Mouse (Mus musculus) hindbrain, postnatal 0 days (tissue): ENCODE results near the gene Fkbp6. TPM values are rescaled to one million over a fixed set of nuclear protein-coding genes. Genes with fewer than 3 reads are reported as not detected.

Experiments
- ATAC-seq: fragments of 200-750 bp; cut with Nextera tagmentation; 2 replicates; pipeline ENCODE4 v1.8.0; 2017; ENCODE audit warnings: mild to moderate bottlenecking, moderate TSS enrichment, moderate library complexity
- DNase-seq: peaks from one replicate; pipeline ENCODE4 v3.0.0-alpha.2; 2015; ENCODE audit warnings: low spot score
- H3K27ac ChIP-seq: fragments of 300-500 bp; sonication (generic); 2 replicates; pipeline ENCODE4 v1.5.1; 2014; ENCODE audit warnings: mild to moderate bottlenecking
- H3K27me3 ChIP-seq: fragments of 300-500 bp; sonication (generic); 2 replicates; pipeline ENCODE4 v1.6.1; 2014; ENCODE audit warnings: low read length, mixed read lengths; ENCODE audit not compliant: insufficient read depth
- H3K36me3 ChIP-seq: fragments of 300-500 bp; sonication (generic); 2 replicates; pipeline ENCODE4 v1.6.1; 2014; ENCODE audit warnings: low read length, mixed read lengths; ENCODE audit not compliant: insufficient read depth
- H3K4me1 ChIP-seq: fragments of 300-500 bp; sonication (generic); 2 replicates; pipeline ENCODE4 v1.6.1; 2014; ENCODE audit warnings: antibody characterized with exemption, low read length, mixed read lengths; ENCODE audit not compliant: insufficient read depth
- H3K4me2 ChIP-seq: fragments of 300-500 bp; sonication (generic); 2 replicates; pipeline ENCODE4 v1.6.1; 2014; ENCODE audit warnings: low read depth, mild to moderate bottlenecking, low read length, moderate library complexity, mixed read lengths
- H3K4me3 ChIP-seq: fragments of 300-500 bp; sonication (generic); 2 replicates; pipeline ENCODE4 v1.5.1; 2014; ENCODE audit warnings: low read length
- H3K9ac ChIP-seq: fragments of 300-500 bp; sonication (generic); replicated peaks from 2 replicates; pipeline ENCODE4 v1.6.1; 2014; ENCODE audit warnings: mild to moderate bottlenecking, low read length, moderate library complexity, mixed read lengths
- H3K9me3 ChIP-seq: fragments of 300-500 bp; sonication (generic); 2 replicates; pipeline ENCODE4 v1.6.1; 2016; ENCODE audit warnings: low read length, mixed read lengths
- CTCF ChIP-seq: IDR thresholded peaks from 2 replicates; pipeline ENCODE4 v1.5.1; 2016; ENCODE audit warnings: antibody characterized with exemption, control low read depth, low read depth
- WGBS: fragments of 180-500 bp; shearing (Covaris S2); extraction: QIAGEN DNeasy Blood & Tissue Kit; methylation state at CpG from one replicate; pipeline ENCODE4 v1.1.7; 2014; 5-methylcytosine and 5-hydroxymethylcytosine counted together
- polyA plus RNA-seq: library from polyadenylated mRNA; unstranded; fragments of >200 nt; fragmentation: Nextera tagmentation; extraction: Ambion mirVana; gene quantifications from 2 replicates; pipeline ENCODE4 v1.2.1, GENCODE M21; 2015
- total RNA-seq: library from RNA; depleted of rRNA; stranded (reverse); fragments of >200 nt; gene quantifications from 2 replicates; pipeline ENCODE4 v1.2.3, GENCODE M21; 2014

The Fkbp6 gene
- total and polyA plus RNA-seq, 2 experiments from 2014 or later: 0.29 TPM; not detected in 1

- Histone ChIP-seq H3K4me1 (no peaks in the 10 kb centered on the region), H3K9me3 (no peaks in the 10 kb centered on the region), H3K4me3 (no peak overlapping the region), H3K27me3 (no peaks in the 10 kb centered on the region), H3K36me3 (no peaks in the 10 kb centered on the region), H3K9ac (no peak overlapping the region), H3K4me2 (no peak overlapping the region), H3K27ac (no peak overlapping the region)
- ATAC-seq: no peak
- TF ChIP-seq CTCF: no peak
- 82% methylated on average over 6 of the region's 6 CpGs for WGBS
- no peak for DNase-seq
These were observed 59.1 kb downstream of the Fkbp6 start for GRCm38 (mm10) chr5:135290703-135291102.

- ATAC-seq: no peak
These were observed 62.9 kb downstream of the Fkbp6 start for GRCm38 (mm10) chr5:135286926-135287325.

DNA sequence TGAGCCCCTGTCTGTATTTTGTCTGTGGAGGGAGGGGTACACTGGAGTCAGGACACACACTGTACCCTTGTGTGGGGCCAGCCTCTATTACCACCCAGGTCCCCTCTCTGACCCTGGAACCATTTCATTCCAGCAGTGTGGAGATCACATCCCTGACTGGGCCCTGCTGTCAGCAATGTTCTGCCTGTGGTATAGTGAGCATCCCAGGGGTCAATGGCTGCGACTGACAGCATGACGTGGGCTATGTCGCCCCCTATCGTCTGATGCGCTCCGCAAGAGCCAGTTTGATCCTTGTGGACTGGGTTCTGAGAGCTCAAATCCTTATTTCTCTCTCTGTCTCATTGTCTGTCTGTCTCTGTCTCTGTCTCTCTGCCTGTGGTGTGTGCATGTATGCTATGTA, 63.7 kb downstream of the Fkbp6 start:
- peak; percentile 89 for DNase-seq
- Histone ChIP-seq H3K9me3 (no peaks in the 10 kb centered on the region), H3K27me3 (no peaks in the 10 kb centered on the region), H3K27ac (no peak overlapping the region), H3K9ac (no peak overlapping the region), H3K4me3 (no peak overlapping the region), H3K36me3 (no peaks in the 10 kb centered on the region), H3K4me2 (no peak overlapping the region), H3K4me1 (no peaks in the 10 kb centered on the region)
- WGBS: 2% methylated on average over 6 of the region's 6 CpGs
- ATAC-seq: peak; percentile 74; the same call in 1 of the 2 replicates
- peak; percentile 93 for TF ChIP-seq CTCF

More at GRCm38 (mm10) chr5:135286926-135287325, 62.9 kb downstream of the Fkbp6 start:
- TF ChIP-seq CTCF: no peak
- Histone ChIP-seq H3K9ac (no peak overlapping the region), H3K27ac (no peak overlapping the region), H3K36me3 (no peaks in the 10 kb centered on the region), H3K4me1 (no peaks in the 10 kb centered on the region), H3K4me3 (no peak overlapping the region), H3K9me3 (no peaks in the 10 kb centered on the region), H3K4me2 (no peak overlapping the region), H3K27me3 (no peaks in the 10 kb centered on the region)
- no peak for DNase-seq
- WGBS: 79% methylated on average over 5 of the region's 5 CpGs

GRCm38 (mm10) chr5:135285211-135285610, 64.6 kb downstream of the Fkbp6 start:
- Histone ChIP-seq H3K4me2 (no peak overlapping the region), H3K27ac (no peak overlapping the region), H3K4me3 (no peak overlapping the region), H3K9ac (no peak overlapping the region), H3K9me3 (no peaks in the 10 kb centered on the region), H3K27me3 (no peaks in the 10 kb centered on the region), H3K36me3 (no peaks in the 10 kb centered on the region), H3K4me1 (no peaks in the 10 kb centered on the region)
- 45% methylated on average over 3 of the region's 3 CpGs for WGBS
- TF ChIP-seq CTCF: no peak
- ATAC-seq (no peak), DNase-seq (peak; percentile 37)

- TF ChIP-seq CTCF: no peak
- DNase-seq (no peak), ATAC-seq (no peak)
- WGBS: 67% methylated on average over 9 of the region's 9 CpGs
- Histone ChIP-seq H3K27ac (no peak overlapping the region), H3K27me3 (no peaks in the 10 kb centered on the region), H3K4me1 (no peaks in the 10 kb centered on the region), H3K4me2 (no peak overlapping the region), H3K9ac (no peak overlapping the region), H3K4me3 (no peak overlapping the region), H3K9me3 (no peaks in the 10 kb centered on the region), H3K36me3 (no peaks in the 10 kb centered on the region)
These were observed 69.6 kb downstream of the Fkbp6 start for GRCm38 (mm10) chr5:135280226-135280625.

DNA sequence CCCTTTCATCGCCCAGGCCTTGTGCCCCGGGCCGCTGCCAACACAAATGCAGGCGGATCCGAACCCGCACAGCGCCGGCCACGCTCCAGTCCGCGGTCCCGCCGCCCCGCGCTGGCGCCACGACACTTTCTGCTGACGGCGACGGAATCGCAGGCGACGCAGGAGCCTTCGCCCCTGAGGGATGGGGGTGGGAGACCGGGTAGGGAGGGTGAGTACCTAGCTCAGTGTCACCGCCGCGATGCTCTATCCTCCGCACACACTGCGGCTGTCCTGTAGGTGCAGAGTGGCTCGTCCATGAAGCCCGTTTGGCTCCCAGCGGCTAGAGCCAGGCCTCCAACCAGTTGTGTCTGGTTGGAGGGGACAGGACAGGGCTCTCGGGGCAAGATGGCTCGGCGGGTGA, 73.2 kb downstream of the Fkbp6 start:
- WGBS: 7% methylated on average over 36 of the region's 36 CpGs
- Histone ChIP-seq H3K27ac (no peak overlapping the region), H3K27me3 (no peaks in the 10 kb centered on the region), H3K36me3 (no peaks in the 10 kb centered on the region), H3K4me1 (no peaks in the 10 kb centered on the region), H3K4me3 (0 out of 2 replicates have a peak overlapping the region, but pooled peaks have one; percentile 6), H3K9ac (peak overlapping the region; percentile 13; the same call in 1 of the 2 replicates), H3K9me3 (no peaks in the 10 kb centered on the region), H3K4me2 (peak overlapping the region; percentile 38; the same call in 1 of the 2 replicates)
- ATAC-seq (no peak), DNase-seq (no peak)
- TF ChIP-seq CTCF: no peak

GRCm38 (mm10) chr5:135274663-135275396, 75.0 kb downstream of the Fkbp6 start:
- Histone ChIP-seq H3K27ac (peak overlapping the region; percentile 62; the same call in 1 of the 2 replicates), H3K27me3 (no peaks in the 10 kb centered on the region), H3K4me3 (no peak overlapping the region), H3K4me2 (0 out of 2 replicates have a peak overlapping the region, but pooled peaks have one; percentile 4), H3K9me3 (no peaks in the 10 kb centered on the region), H3K36me3 (no peaks in the 10 kb centered on the region), H3K4me1 (no peaks in the 10 kb centered on the region), H3K9ac (no peak overlapping the region)
- no peak for TF ChIP-seq CTCF
- WGBS: 17% methylated on average over 15 of the region's 15 CpGs
- peak; percentile 46 for DNase-seq
- ATAC-seq: peak; percentile 55; the same call in 1 of the 2 replicates
